Mouse (Mus musculus): ENCODE measurements at regions not wholly inside any gene's neighbourhood (a gene's known extent, or its start where the extent isn't known, plus 50 kb on each side); places are given as distances from the start of the nearest gene placed in this dataset.

DNA sequence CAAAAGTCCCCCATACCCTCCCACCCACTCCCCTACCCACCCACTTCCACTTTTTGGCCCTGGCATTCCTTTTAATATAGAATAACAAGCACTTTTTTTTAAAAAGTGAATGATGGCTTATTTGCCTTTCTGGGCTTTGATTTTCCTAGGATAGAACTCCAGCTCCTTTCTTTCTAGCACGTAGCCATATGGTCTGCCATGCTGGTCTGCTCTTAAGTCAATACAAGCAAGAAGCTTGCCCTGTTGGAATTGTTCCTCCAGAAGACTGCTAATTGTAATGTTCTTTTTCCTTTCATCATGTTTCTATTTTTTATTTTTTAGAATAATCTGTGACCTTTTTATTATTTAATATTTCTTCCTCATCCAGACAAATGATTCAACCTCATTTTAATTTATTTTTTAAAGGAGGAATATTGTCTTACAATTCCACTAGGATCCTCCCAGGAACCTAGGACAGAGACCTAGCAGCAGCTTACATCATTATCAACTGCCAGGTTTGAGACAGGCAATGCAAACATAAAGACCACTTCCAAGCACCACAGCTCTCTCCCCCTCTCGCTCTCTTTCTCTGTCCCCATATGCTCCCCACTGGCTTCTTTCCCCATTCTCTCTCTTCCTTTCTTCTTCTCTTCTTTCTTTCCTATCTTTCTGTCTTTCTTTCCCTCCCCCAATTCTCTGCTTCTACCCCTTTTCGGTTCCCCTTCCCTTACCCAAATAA is 558.9 kb downstream of the Otol1 start:
- DNase-seq (ENCODE audit: low spot score in 2 of 2) = no peak

DNA sequence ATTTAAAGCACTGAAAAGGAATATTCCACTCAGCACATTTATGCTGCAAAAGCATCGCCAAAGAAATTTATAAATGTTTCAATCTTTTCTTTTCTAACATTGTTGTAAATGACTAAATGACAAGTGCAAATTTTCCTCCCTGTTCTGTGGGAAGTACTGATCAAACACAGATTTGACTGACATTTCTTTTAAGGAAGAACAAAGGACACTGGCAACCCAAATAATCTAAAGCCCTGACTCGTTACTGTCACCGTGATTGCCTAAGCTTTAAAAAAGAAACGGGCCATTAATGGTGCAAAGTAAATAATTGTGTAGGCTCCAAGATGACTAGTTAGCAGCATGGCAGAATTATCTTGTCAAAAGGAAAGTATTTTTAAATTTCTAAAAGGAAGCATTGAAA is 587.4 kb downstream of the Otol1 start:
- DNase-seq (ENCODE audit: low spot score in 2 of 2) = no peak
